Mouse (Mus musculus) midbrain, postnatal 0 days (tissue): Measurements from ENCODE around the gene Gm43738. TPM values are rescaled to one million over a fixed set of nuclear protein-coding genes. Genes with fewer than 3 reads are reported as not detected.

Experiments
- ATAC-seq: fragments of 200-750 bp; cut with Nextera tagmentation; 2 replicates; pipeline ENCODE4 v1.8.0; 2017; ENCODE audit warnings: moderate number of reproducible peaks, mild to moderate bottlenecking, moderate TSS enrichment, moderate library complexity; ENCODE audit not compliant: low FRiP score
- DNase-seq: peaks from one replicate; pipeline ENCODE4 v3.0.0-alpha.2; 2015; ENCODE audit warnings: low spot score
- H3K27ac ChIP-seq: fragments of 300-500 bp; sonication (generic); 2 replicates; pipeline ENCODE4 v1.5.1; 2014; ENCODE audit warnings: low read depth, mild to moderate bottlenecking, low read length, mixed read lengths
- H3K27me3 ChIP-seq: fragments of 300-500 bp; sonication (generic); 2 replicates; pipeline ENCODE4 v1.6.1; 2014; ENCODE audit warnings: low read length, control low read depth, mixed read lengths; ENCODE audit not compliant: insufficient read depth
- H3K36me3 ChIP-seq: fragments of 300-500 bp; sonication (generic); 2 replicates; pipeline ENCODE4 v1.6.1; 2014; ENCODE audit warnings: low read length, control low read depth, mixed read lengths; ENCODE audit not compliant: insufficient read depth
- H3K4me1 ChIP-seq: fragments of 300-500 bp; sonication (generic); 2 replicates; pipeline ENCODE4 v1.6.1; 2014; ENCODE audit warnings: mild to moderate bottlenecking, control low read depth, antibody characterized with exemption, low read length, mixed read lengths; ENCODE audit not compliant: insufficient read depth
- H3K4me2 ChIP-seq: fragments of 300-500 bp; sonication (generic); 2 replicates; pipeline ENCODE4 v1.6.1; 2014; ENCODE audit warnings: low read depth, mild to moderate bottlenecking, low read length, mixed read lengths; ENCODE audit not compliant: poor library complexity, severe bottlenecking
- H3K4me3 ChIP-seq: fragments of 300-500 bp; sonication (generic); 2 replicates; pipeline ENCODE4 v1.5.1; 2014; ENCODE audit warnings: low read depth, mild to moderate bottlenecking, low read length, moderate library complexity
- H3K9ac ChIP-seq: fragments of 300-500 bp; sonication (generic); replicated peaks from 2 replicates; pipeline ENCODE4 v1.6.1; 2014; ENCODE audit warnings: mild to moderate bottlenecking, low read length, moderate library complexity, mixed read lengths; ENCODE audit not compliant: poor library complexity, severe bottlenecking
- H3K9me3 ChIP-seq: fragments of 300-500 bp; sonication (generic); 2 replicates; pipeline ENCODE4 v1.6.1; 2016; ENCODE audit warnings: low read length, control low read depth
- CTCF ChIP-seq: IDR thresholded peaks from 2 replicates; pipeline ENCODE4 v1.5.1; 2016; ENCODE audit warnings: antibody characterized with exemption, mild to moderate bottlenecking
- whole genome bisulfite sequencing: fragments of 180-500 bp; shearing (Covaris S2); extraction: QIAGEN DNeasy Blood & Tissue Kit; methylation state at CpG from one replicate; pipeline ENCODE4 v1.1.7; 2014; 5-methylcytosine and 5-hydroxymethylcytosine counted together
- polyA plus RNA-seq: library from polyadenylated mRNA; unstranded; fragments of >200 nt; fragmentation: Nextera tagmentation; extraction: Ambion mirVana; gene quantifications from 2 replicates; pipeline ENCODE4 v1.2.1, GENCODE M21; 2015
- total RNA-seq: library from RNA; depleted of rRNA; stranded (reverse); fragments of >200 nt; gene quantifications from 2 replicates; pipeline ENCODE4 v1.2.3, GENCODE M21; 2014; rRNA removed

Gene Gm43738
- not detected in 2 replicates for total RNA-seq
- polyA plus RNA-seq: not detected in 2 replicates

GRCm38 (mm10) chr3:89100811-89101210 is at the start of gene Gm43738:
TSS of gene Gm43738 (minus strand) at chr3:89101099.
- Histone ChIP-seq H3K4me2 (peak within 1 kb of the TSS; percentile 88), H3K4me3 (peak within 1 kb of the TSS; percentile 60), H3K4me1 (peaks cover 11% of the 10 kb centered on the region; the same call in 1 of the 2 replicates), H3K9me3 (no peaks in the 10 kb centered on the region), H3K36me3 (peaks cover 23% of the 10 kb centered on the region), H3K27ac (peak within 1 kb of the TSS; percentile 57; the same call in 1 of the 2 replicates), H3K27me3 (no peaks in the 10 kb centered on the region), H3K9ac (peak within 1 kb of the TSS; percentile 52)
- no peak for ATAC-seq
- WGBS: 36% methylated on average over 7 of the region's 7 CpGs
- TF ChIP-seq CTCF: peak; percentile 27; the same call in 1 of the 2 replicates
- DNase-seq: peak; percentile 38

DNA sequence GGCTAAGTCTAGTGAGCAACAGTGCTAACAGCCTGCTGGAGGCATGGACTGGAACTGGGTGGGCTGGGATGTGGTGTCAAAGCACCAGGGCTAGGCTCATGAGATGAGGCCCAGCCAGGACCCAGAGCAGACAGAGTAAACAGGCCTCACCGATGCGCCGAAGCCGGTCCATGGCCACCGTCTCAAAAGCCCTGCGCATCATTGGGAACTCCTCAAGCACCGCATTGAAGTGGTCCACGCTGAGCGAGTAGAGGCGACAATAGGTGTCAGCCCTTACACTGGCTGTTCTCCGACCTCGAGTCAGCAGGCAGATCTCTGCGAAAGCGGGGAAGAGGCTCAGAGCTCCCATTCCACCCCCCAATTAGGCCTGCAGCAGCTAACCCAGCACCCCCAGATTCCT is 47.7 kb upstream of the Gm43738 start:
- no peak overlapping the region for H3K4me3 ChIP-seq
- 72% methylated on average over 14 of the region's 14 CpGs for WGBS
- no peak overlapping the region for H3K4me2 ChIP-seq
- H3K4me1 ChIP-seq: no peaks in the 10 kb centered on the region
- no peak for TF ChIP-seq CTCF
- ATAC-seq (no peak), DNase-seq (no peak)
- H3K27me3 ChIP-seq: no peaks in the 10 kb centered on the region
- H3K27ac ChIP-seq: no peak overlapping the region
- H3K9me3 ChIP-seq: no peaks in the 10 kb centered on the region
- H3K36me3 ChIP-seq: peaks cover 12% of the 10 kb centered on the region
- no peak overlapping the region for H3K9ac ChIP-seq

GRCm38 (mm10) chr3:89147979-89148311 is 47.0 kb upstream of the Gm43738 start:
- Histone ChIP-seq H3K9ac (no peak overlapping the region), H3K4me3 (no peak overlapping the region), H3K4me2 (no peak overlapping the region), H3K27me3 (no peaks in the 10 kb centered on the region), H3K4me1 (no peaks in the 10 kb centered on the region), H3K27ac (no peak overlapping the region), H3K36me3 (peaks cover 12% of the 10 kb centered on the region), H3K9me3 (no peaks in the 10 kb centered on the region)
- no peak for TF ChIP-seq CTCF
- ATAC-seq (no peak), DNase-seq (no peak)
- 19% methylated on average over 15 of the region's 15 CpGs for WGBS

DNA sequence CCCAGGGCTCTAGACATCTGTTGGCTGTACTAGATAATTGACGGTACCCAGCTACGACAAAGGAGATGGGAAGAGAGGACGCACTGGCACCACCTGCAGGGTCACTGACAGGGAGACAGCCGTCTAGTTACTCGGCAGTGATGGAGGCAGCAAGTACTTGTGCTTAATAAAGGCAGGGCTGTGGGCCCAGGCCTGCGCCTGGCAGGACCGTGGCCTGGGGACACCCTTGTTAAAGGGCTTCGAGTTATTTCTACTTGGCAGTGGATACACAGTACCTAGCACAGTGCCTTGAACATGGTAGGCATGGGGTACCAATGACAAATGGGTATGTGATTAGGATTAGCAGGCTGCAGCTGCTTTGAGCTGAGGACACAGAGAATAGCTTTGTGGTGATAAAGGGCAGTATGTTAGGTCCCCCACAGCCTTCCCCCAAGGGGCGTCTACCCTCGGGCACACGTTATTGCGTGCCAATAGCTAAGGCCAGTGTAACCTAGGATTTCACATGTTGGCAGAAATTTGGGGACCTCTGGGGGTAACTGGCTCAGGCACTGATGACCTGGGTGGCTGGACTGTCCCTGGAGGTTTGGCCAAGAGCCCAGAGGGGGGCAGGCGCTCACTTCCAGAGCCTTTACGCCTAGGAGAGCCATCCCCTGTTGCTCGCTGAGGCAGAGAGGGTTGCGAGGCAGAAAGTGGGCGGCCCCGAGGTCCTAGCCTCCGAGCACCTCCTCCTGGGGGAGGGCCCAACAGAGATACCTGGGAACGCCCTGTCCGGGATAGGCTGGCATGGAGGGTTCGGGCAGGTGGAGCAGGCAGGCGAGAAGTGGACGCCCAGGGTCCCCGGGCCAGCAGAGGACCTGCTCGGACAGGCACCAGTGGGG is 46.4 kb upstream of the Gm43738 start:
- H3K27me3 ChIP-seq: no peaks in the 10 kb centered on the region
- ATAC-seq (no peak), DNase-seq (no peak)
- H3K4me1 ChIP-seq: no peaks in the 10 kb centered on the region
- no peak overlapping the region for H3K27ac ChIP-seq
- 28% methylated on average over 26 of the region's 26 CpGs for WGBS
- H3K9me3 ChIP-seq: no peaks in the 10 kb centered on the region
- peaks cover 12% of the 10 kb centered on the region for H3K36me3 ChIP-seq
- TF ChIP-seq CTCF: peak; percentile 25; the same call in 1 of the 2 replicates
- H3K4me2 ChIP-seq: no peak overlapping the region
- H3K4me3 ChIP-seq: no peak overlapping the region
- no peak overlapping the region for H3K9ac ChIP-seq

- Histone ChIP-seq H3K4me1 (no peaks in the 10 kb centered on the region), H3K4me2 (no peak overlapping the region), H3K36me3 (peaks cover 4% of the 10 kb centered on the region), H3K4me3 (no peak overlapping the region), H3K27ac (no peak overlapping the region), H3K9ac (no peak overlapping the region), H3K27me3 (no peaks in the 10 kb centered on the region), H3K9me3 (no peaks in the 10 kb centered on the region)
- DNase-seq (no peak), ATAC-seq (no peak)
- 24% methylated on average over 8 of the region's 8 CpGs for WGBS
- TF ChIP-seq CTCF: no peak
Measured at GRCm38 (mm10) chr3:89145566-89145965, 44.7 kb upstream of the Gm43738 start.

- no peaks in the 10 kb centered on the region for H3K36me3 ChIP-seq
- DNase-seq: no peak
- no peaks in the 10 kb centered on the region for H3K4me1 ChIP-seq
- H3K27ac ChIP-seq: no peak overlapping the region
- H3K9me3 ChIP-seq: no peaks in the 10 kb centered on the region
- no peak overlapping the region for H3K4me2 ChIP-seq
- TF ChIP-seq CTCF: no peak
- no peak for ATAC-seq
- no peak overlapping the region for H3K4me3 ChIP-seq
- no peak overlapping the region for H3K9ac ChIP-seq
- no peaks in the 10 kb centered on the region for H3K27me3 ChIP-seq
- WGBS: 85% methylated on average over 10 of the region's 10 CpGs
Measured at GRCm38 (mm10) chr3:89144821-89145220, 43.9 kb upstream of the Gm43738 start.
